Mouse (Mus musculus): ENCODE measurements around the gene Trim33. TPM values are rescaled to one million over a fixed set of nuclear protein-coding genes. Genes with fewer than 3 reads are reported as not detected.

The Trim33 gene
- polyA plus RNA-seq, 1 experiment from 2014 or later, result 35.3 TPM

DNA sequence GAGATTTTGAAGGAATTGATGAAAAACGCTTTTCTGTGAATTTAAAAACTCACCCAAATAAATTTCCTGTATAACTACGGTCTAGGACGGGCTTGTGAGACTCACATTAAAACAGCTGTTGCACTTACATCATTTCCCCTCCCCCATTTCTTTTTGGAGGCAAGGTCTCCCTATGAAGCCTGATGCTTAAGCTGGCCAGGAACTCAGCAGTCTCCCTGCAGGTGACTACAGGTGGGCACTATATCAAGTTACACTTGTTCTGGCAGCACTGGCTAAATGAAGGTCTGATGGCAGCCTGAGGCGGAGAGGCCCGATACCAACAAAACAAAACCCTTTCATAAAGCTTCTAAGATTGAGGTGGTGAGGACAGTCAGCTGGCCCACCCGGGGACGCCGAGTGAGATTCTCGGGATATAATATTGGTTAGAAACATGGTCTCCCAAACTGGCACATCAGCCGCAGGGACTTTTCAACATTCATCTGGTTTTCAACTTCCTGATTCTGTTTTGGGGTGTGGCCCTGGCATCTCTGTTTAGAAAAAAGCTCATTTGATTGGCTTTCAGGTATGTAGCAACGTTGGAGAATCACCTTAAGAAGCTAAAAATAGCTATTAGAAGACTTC lies 422 bp upstream of the Trim33 start:
- Histone ChIP-seq H3K27ac (ENCODE audit: low read depth, low read length) (peak overlapping the region; percentile 97), H3K4me3 (ENCODE audit: low read length) (peak overlapping the region; percentile 72), H3K9me3 (ENCODE audit: control insufficient read depth, low read length) (no peaks in the 10 kb centered on the region), H3K4me2 (replicated peaks; ENCODE audit: low read depth, low read length) (peak overlapping the region; percentile 49), H3K9ac (ENCODE audit: low read depth, low read length) (peak overlapping the region; percentile 99), H3K27me3 (ENCODE audit: control insufficient read depth, insufficient read depth, low read length) (no peaks in the 10 kb centered on the region), H3K4me1 (ENCODE audit: control insufficient read depth, insufficient read depth, low read length) (peaks cover 12% of the 10 kb centered on the region), H3K36me3 (ENCODE audit: control insufficient read depth, insufficient read depth, low read length) (no peaks in the 10 kb centered on the region; the same call in 1 of the 2 replicates)
- 7% methylated on average over 11 of the region's 11 CpGs for WGBS
- no peak for ATAC-seq (ENCODE audit: low FRiP score, low TSS enrichment)

DNA sequence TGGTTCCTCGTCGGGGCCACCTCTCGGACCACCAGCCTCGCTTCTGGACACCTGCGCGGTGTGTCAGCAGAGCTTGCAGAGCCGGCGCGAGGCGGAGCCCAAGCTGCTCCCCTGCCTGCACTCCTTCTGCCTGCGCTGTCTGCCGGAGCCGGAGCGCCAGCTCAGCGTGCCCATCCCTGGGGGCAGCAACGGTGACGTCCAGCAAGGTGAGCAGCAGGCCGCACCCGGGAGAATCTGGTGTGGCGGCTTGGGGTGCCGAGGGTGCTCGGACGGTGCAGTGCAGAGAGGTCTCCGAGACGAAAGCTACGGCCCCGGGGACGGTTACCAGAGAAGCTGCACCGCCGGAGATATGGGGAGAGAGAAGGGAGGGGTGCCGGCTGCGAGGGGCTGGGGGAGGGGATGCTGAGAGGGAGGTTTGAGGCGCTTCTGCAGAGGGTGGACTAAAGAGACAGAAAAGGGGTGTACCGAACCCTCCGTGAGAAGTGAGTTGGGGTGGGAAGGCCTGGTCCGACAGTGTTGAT lies 1.2 kb downstream of the Trim33 start:
- WGBS, result 0% methylated on average over 36 of the region's 36 CpGs
- Histone ChIP-seq H3K9ac (ENCODE audit: low read depth, low read length) (peak overlapping the region; percentile 99), H3K9me3 (ENCODE audit: control insufficient read depth, low read length) (no peaks in the 10 kb centered on the region), H3K4me3 (ENCODE audit: low read length) (peak overlapping the region; percentile 72), H3K4me2 (replicated peaks; ENCODE audit: low read depth, low read length) (peak overlapping the region; percentile 75), H3K4me1 (ENCODE audit: control insufficient read depth, insufficient read depth, low read length) (peaks cover 12% of the 10 kb centered on the region), H3K27me3 (ENCODE audit: control insufficient read depth, insufficient read depth, low read length) (no peaks in the 10 kb centered on the region), H3K36me3 (ENCODE audit: control insufficient read depth, insufficient read depth, low read length) (peaks cover 2% of the 10 kb centered on the region; the same call in 1 of the 2 replicates), H3K27ac (ENCODE audit: low read depth, low read length) (peak overlapping the region; percentile 97)
- ATAC-seq (ENCODE audit: low FRiP score, low TSS enrichment), result peak; percentile 37

DNA sequence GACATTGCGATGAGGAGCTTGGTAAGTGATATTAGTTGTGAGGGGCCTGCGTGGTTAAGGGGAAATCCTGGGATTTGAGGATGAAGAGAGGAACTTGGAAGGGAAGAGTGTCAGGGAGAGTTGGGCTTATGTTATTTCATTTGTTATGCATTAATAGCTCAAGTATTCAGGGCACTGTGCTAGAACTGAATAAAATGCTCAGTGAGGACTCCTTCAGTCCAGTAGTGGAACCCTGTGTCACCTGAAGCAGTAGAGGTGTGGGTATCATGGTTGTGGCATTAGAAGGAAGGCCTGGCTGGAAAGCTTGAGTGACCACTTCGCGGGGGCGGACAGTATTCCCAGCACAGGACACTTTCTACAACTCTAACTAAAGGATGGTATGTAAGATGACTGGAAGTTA lies 1.8 kb downstream of the Trim33 start:
- peaks cover 12% of the 10 kb centered on the region for H3K4me1 ChIP-seq (ENCODE audit: control insufficient read depth, insufficient read depth, low read length)
- no peak overlapping the region; the same call in 1 of the 2 replicates for H3K27ac ChIP-seq (ENCODE audit: low read depth, low read length)
- H3K36me3 ChIP-seq (ENCODE audit: control insufficient read depth, insufficient read depth, low read length), result peaks cover 2% of the 10 kb centered on the region; the same call in 1 of the 2 replicates
- H3K9ac ChIP-seq (ENCODE audit: low read depth, low read length), result peak overlapping the region; percentile 99
- H3K27me3 ChIP-seq (ENCODE audit: control insufficient read depth, insufficient read depth, low read length), result no peaks in the 10 kb centered on the region
- ATAC-seq (ENCODE audit: low FRiP score, low TSS enrichment), result no peak
- peak overlapping the region; percentile 72 for H3K4me3 ChIP-seq (ENCODE audit: low read length)
- H3K9me3 ChIP-seq (ENCODE audit: control insufficient read depth, low read length), result no peaks in the 10 kb centered on the region
- H3K4me2 ChIP-seq (replicated peaks; ENCODE audit: low read depth, low read length), result peak overlapping the region; percentile 75
- WGBS, result 25% methylated on average over 5 of the region's 5 CpGs

DNA sequence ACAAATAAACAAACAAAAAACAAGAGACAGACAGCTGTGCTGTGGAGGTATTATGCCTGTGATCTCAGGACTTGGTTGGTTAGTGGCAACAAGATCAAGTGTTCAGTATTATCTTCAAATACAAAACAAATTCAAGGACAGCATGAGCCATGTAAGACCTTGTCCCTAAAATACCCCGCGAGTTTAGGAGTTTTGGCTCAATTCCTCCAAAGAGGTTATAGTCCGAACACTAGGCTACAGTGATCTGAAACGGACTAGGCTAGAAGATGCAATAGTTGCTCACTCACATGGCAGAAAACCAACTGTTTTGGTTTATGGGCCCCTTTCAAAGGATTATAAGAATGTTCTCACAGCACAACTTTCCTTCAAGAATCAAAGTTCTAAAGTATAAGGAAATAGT lies 9.7 kb downstream of the Trim33 start:
- Histone ChIP-seq H3K36me3 (ENCODE audit: control insufficient read depth, insufficient read depth, low read length) (peaks cover 2% of the 10 kb centered on the region; the same call in 1 of the 2 replicates), H3K27ac (ENCODE audit: low read depth, low read length) (no peak overlapping the region), H3K27me3 (ENCODE audit: control insufficient read depth, insufficient read depth, low read length) (no peaks in the 10 kb centered on the region), H3K4me2 (replicated peaks; ENCODE audit: low read depth, low read length) (no peak overlapping the region), H3K4me1 (ENCODE audit: control insufficient read depth, insufficient read depth, low read length) (no peaks in the 10 kb centered on the region), H3K9ac (ENCODE audit: low read depth, low read length) (no peak overlapping the region), H3K4me3 (ENCODE audit: low read length) (no peak overlapping the region), H3K9me3 (ENCODE audit: control insufficient read depth, low read length) (peaks cover 2% of the 10 kb centered on the region; the same call in 1 of the 2 replicates)
- ATAC-seq (ENCODE audit: low FRiP score, low TSS enrichment), result no peak
- WGBS, result 90% methylated on average over 4 of the region's 4 CpGs

DNA sequence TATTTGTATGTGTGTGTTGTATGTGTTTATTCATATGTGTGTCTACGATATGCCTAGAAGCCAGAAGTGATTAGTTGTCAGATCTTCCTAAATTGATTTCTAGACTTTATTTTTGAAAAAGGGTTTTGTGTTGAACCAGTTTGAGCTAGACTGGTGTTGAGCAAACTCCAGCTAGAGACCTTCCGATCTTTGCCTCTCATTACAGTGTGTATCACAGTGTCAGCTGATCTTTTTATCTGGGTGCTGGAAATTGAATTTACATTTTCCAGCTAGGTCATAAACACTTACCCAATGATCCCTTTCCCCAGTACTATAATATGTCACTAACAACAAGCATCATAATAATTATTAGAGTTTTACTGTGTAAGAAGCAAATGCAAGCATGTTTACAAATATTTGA lies 12.0 kb downstream of the Trim33 start:
- WGBS, result 94% methylated on average over 2 of the region's 2 CpGs
- ATAC-seq (ENCODE audit: low FRiP score, low TSS enrichment), result no peak
- H3K4me3 ChIP-seq (ENCODE audit: low read length), result no peak overlapping the region
- no peaks in the 10 kb centered on the region for H3K27me3 ChIP-seq (ENCODE audit: control insufficient read depth, insufficient read depth, low read length)
- no peaks in the 10 kb centered on the region; the same call in 1 of the 2 replicates for H3K36me3 ChIP-seq (ENCODE audit: control insufficient read depth, insufficient read depth, low read length)
- H3K9me3 ChIP-seq (ENCODE audit: control insufficient read depth, low read length), result peaks cover 2% of the 10 kb centered on the region; the same call in 1 of the 2 replicates
- no peak overlapping the region for H3K27ac ChIP-seq (ENCODE audit: low read depth, low read length)
- H3K4me2 ChIP-seq (replicated peaks; ENCODE audit: low read depth, low read length), result no peak overlapping the region
- H3K4me1 ChIP-seq (ENCODE audit: control insufficient read depth, insufficient read depth, low read length), result no peaks in the 10 kb centered on the region
- no peak overlapping the region for H3K9ac ChIP-seq (ENCODE audit: low read depth, low read length)

DNA sequence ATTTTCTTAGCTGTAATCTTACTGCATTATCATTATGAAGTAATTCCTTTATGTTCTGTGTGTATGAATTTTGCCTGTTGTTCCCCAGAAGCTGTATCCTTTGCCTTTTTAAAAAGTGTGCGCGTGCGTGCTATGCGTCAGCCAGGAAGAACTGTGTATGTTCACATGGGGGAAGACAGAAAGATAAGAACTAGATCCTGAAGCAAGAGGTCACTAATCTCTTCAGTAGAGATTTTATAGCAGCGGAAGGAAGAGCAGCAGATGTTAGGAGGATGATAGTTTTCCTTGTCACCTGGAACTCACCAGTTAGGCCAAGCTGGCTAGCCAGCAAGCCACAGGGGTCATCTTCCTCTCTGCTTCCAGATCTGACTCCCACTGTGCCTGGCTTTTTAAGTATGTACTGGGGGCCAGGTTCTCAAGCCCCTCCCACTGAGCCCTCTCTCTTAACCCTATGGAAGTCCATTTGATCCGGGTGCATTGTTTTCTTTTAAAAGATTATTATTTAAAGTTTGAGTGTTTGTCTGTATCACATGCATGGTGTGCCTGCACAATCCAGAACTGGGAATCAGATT lies 26.4 kb downstream of the Trim33 start:
- no peak overlapping the region for H3K4me3 ChIP-seq (ENCODE audit: low read length)
- no peak overlapping the region for H3K9ac ChIP-seq (ENCODE audit: low read depth, low read length)
- no peaks in the 10 kb centered on the region for H3K4me1 ChIP-seq (ENCODE audit: control insufficient read depth, insufficient read depth, low read length)
- no peaks in the 10 kb centered on the region for H3K27me3 ChIP-seq (ENCODE audit: control insufficient read depth, insufficient read depth, low read length)
- no peak overlapping the region for H3K4me2 ChIP-seq (replicated peaks; ENCODE audit: low read depth, low read length)
- H3K36me3 ChIP-seq (ENCODE audit: control insufficient read depth, insufficient read depth, low read length), result no peaks in the 10 kb centered on the region
- ATAC-seq (ENCODE audit: low FRiP score, low TSS enrichment), result no peak
- no peaks in the 10 kb centered on the region for H3K9me3 ChIP-seq (ENCODE audit: control insufficient read depth, low read length)
- no peak overlapping the region for H3K27ac ChIP-seq (ENCODE audit: low read depth, low read length)
- WGBS, result 78% methylated on average over 6 of the region's 6 CpGs

DNA sequence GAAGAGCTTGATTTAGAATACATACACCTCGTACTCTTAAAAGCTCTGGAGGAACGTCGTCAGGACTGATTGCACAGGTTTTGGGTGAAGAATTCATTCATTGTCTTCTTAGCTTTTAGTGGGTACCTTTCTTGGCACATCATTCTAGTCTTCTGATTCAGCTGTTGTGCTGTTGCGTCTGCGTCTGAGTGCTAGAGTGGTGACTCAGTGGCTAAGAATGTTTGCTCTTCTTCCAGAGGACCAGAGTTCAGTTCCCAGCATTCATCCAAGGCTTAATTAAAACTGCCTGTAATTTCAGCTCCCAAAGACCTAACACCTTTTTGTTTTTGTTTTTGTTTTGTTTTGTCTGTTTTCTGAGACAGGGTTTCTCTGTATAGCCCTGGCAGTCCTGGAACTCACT lies 30.2 kb downstream of the Trim33 start:
- 81% methylated on average over 5 of the region's 5 CpGs for WGBS

DNA sequence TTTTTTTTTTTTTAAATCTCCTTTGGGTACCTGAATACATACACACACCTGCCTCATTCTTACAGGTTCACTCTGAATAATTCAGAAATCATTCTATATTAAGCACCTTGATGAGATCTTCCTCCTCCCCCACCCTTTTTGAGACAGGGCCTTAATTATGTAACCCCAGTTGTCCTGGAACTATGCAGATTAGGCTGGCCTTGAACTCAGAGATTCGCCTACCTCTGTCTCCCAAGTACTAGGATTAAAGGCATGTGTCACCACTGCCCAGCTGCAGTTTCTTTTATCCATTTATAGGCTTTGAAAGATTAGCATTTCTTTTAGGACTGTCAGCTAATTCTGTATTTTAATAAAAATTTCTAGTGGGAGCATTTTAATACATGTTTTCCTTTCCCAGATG lies 30.7 kb downstream of the Trim33 start:
- Histone ChIP-seq H3K4me1 (ENCODE audit: control insufficient read depth, insufficient read depth, low read length) (no peaks in the 10 kb centered on the region), H3K9me3 (ENCODE audit: control insufficient read depth, low read length) (no peaks in the 10 kb centered on the region), H3K27ac (ENCODE audit: low read depth, low read length) (no peak overlapping the region), H3K4me2 (replicated peaks; ENCODE audit: low read depth, low read length) (no peak overlapping the region), H3K4me3 (ENCODE audit: low read length) (no peak overlapping the region), H3K9ac (ENCODE audit: low read depth, low read length) (no peak overlapping the region), H3K36me3 (ENCODE audit: control insufficient read depth, insufficient read depth, low read length) (peaks cover 18% of the 10 kb centered on the region; the same call in 1 of the 2 replicates), H3K27me3 (ENCODE audit: control insufficient read depth, insufficient read depth, low read length) (no peaks in the 10 kb centered on the region)
- no peak for ATAC-seq (ENCODE audit: low FRiP score, low TSS enrichment)
- 88% methylated on average over 1 of the region's 1 CpGs for WGBS

More for the DNA sequence above, 30.2 kb downstream of the Trim33 start:
- Histone ChIP-seq H3K36me3 (ENCODE audit: control insufficient read depth, insufficient read depth, low read length) (peaks cover 14% of the 10 kb centered on the region; the same call in 1 of the 2 replicates), H3K4me2 (replicated peaks; ENCODE audit: low read depth, low read length) (no peak overlapping the region), H3K9me3 (ENCODE audit: control insufficient read depth, low read length) (no peaks in the 10 kb centered on the region), H3K27me3 (ENCODE audit: control insufficient read depth, insufficient read depth, low read length) (no peaks in the 10 kb centered on the region), H3K4me3 (ENCODE audit: low read length) (no peak overlapping the region), H3K27ac (ENCODE audit: low read depth, low read length) (no peak overlapping the region), H3K9ac (ENCODE audit: low read depth, low read length) (no peak overlapping the region), H3K4me1 (ENCODE audit: control insufficient read depth, insufficient read depth, low read length) (no peaks in the 10 kb centered on the region)
- ATAC-seq (ENCODE audit: low FRiP score, low TSS enrichment), result no peak

DNA sequence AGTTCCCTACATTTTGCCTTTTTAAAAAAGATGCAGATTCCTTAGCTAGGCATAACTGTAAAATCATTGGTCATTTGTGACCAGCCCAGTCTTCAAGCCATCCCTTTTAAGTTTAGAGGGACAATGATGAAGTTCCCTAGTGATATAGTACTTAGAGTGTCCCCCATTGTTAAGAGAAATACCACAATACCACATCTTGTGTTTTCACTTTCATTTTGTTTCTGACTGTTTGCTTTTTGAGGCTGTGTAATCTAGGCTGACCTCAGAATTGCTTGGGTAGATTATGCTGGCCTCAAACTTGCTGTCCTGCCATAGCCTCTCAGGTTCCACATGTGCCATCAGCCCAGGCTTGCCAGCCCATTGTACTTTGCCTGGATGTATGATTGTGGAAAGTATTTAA lies 35.2 kb downstream of the Trim33 start:
- no peak for ATAC-seq (ENCODE audit: low FRiP score, low TSS enrichment)

More for the DNA sequence above, 35.2 kb downstream of the Trim33 start:
- Histone ChIP-seq H3K36me3 (ENCODE audit: control insufficient read depth, insufficient read depth, low read length) (peaks cover 22% of the 10 kb centered on the region; the same call in 1 of the 2 replicates), H3K4me1 (ENCODE audit: control insufficient read depth, insufficient read depth, low read length) (no peaks in the 10 kb centered on the region), H3K9me3 (ENCODE audit: control insufficient read depth, low read length) (no peaks in the 10 kb centered on the region), H3K4me3 (ENCODE audit: low read length) (no peak overlapping the region), H3K9ac (ENCODE audit: low read depth, low read length) (no peak overlapping the region), H3K27ac (ENCODE audit: low read depth, low read length) (no peak overlapping the region), H3K27me3 (ENCODE audit: control insufficient read depth, insufficient read depth, low read length) (no peaks in the 10 kb centered on the region), H3K4me2 (replicated peaks; ENCODE audit: low read depth, low read length) (no peak overlapping the region)
